Mouse (Mus musculus) urinary bladder, postnatal 10 days (tissue): ENCODE measurements around the gene Supt6.
"Not testable (repeated sequence)": the region's sequence is repeated elsewhere in the genome, so short reads cannot be mapped to it uniquely, and the experiment has no call there.

Experiments used
- DNase-seq: peaks from one replicate; pipeline ENCODE4 v3.0.0; 2022; ENCODE audit warnings: low spot score

Gene Supt6

DNA sequence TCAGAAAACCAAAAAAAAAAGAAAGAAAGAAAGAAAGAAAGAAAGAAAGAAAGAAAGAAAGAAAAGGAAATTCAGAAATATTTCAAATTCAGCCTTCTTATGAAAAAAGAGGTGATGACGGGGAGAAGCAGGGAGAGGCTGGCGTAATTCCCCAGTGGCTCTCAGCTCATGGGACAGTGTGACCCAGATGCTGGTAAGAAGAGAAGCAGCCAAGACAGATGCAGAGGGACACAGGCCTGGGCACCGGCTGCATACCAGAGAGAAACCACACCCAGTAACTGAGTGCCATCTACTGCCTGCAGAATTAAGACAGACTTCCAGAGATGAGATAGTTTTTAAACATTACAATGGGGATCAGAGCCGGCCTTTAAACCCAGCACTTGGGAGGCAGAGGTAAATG lies 22.2 kb downstream of the Supt6 start:
- DNase-seq, result no peak

DNA sequence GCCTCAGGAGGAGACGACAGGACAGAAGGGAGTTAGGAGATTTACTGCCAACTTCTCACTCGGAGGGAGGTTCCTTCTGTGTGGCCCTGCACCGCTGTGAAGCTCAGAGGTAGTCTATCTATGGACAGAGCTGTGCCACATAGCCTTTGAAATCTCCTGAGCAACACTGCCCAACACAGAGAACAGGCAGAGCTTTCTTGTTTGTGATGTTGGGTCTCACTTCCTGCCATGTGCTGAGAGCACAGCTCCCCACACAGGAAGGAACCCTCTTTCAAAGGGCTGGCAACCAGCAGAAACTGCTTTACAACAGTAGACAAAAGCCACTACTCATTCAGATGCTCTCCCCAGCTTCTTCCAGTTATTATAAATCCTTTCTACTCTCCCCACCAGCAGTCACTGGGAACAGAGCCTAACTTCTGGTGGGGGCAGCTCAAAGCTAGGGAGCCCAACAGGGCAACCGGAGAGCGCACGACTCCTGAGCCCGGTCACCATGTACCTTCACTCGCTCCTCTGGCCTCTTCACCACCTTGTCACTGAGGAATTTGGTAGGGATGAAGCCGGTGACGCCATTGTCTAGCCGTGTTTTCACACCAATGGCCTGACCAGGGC lies 30.0 kb downstream of the Supt6 start:
- no peak for DNase-seq

DNA sequence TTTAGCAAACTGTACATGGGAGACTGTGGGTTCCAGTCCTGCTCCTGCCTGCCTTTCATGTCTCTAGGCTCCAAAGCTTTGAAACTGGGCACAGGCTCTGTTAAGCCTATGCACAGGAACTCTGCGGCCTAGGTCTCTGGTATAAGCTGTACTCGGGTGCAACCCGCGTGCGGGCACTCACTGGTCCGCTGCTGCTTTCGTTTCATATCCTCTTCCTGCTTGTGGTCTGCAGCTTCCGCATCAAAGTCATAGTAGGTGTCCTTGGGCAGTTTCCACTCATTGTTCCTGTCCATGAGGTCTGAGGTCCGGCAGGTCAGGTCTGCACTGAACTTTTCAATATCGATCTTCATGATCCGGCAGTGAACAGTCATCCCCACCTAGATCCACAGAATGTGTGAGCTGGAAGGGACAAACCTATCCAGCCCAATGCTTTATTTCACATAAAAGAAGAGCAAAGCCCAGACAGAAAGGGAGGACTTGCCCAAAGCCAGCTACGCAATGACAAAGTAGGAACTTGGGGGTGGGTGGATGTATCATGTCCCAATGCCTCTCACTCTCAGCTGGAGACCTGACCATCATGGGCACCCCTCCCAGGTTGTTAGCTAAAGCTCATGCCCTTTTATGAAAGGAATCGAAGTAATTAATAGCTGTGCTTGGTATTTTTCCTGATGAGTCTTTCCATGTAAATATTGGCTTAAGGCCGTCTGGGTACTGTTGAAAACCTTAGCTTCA lies 32.5 kb downstream of the Supt6 start:
- no peak for DNase-seq

DNA sequence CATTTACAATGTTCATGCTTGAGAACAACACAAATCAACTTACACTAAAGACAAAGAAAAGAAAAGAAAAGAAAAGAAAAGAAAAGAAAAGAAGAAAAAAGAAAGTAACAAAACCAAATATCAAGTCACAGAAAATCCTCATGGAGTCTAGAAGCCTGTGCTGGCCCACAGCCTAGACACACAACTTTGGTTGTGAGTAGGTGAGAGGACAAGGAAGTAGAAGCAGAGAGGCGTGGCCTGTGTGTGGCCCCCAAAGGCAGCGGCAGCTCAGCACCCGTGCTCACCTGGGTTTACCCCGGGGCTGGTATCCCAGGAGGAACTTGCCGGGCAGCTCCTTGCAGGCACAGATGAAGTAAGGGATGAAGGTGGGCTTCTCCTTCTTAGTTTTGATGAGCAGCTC lies 34.3 kb downstream of the Supt6 start:
- DNase-seq, result no peak

DNA sequence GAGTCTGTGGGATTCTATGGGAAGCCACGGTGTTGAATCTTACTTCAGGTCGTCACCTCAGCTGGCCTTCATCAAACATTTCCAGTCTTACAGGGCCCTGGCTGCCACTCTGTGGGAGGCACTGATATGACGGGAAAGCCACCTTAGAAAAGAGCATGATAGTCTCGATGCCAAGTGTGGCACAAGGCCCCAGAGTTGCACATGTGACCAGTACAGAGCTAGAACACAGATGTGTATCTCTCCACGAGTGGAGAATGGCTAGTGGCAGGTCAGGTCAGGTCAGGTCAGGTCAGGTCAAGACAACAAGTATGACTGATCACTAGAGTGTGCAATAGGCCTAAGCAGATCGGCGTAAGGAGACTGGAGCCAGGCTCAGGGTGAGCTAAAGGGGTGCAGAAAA lies 35.2 kb downstream of the Supt6 start:
- no peak for DNase-seq

DNA sequence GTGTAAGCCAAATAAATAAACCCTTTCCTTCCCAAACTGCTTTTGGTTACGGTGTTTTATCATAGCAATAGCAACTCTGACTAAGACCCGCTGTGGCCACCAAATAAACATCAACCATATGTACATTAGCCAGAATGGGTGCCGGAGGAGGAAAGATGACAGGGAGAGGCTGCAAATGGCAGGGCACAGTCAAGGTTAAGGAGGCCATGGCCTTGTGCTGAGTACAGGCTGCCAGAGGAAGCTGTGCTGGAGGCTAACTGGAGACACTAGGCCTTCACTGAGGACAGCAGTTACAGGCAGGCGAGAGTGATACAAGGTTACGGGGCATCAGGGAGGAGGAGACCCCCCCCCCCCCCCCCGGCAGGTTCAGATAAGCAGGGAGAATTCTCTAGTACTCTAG lies 35.9 kb downstream of the Supt6 start:
- DNase-seq, result no peak

DNA sequence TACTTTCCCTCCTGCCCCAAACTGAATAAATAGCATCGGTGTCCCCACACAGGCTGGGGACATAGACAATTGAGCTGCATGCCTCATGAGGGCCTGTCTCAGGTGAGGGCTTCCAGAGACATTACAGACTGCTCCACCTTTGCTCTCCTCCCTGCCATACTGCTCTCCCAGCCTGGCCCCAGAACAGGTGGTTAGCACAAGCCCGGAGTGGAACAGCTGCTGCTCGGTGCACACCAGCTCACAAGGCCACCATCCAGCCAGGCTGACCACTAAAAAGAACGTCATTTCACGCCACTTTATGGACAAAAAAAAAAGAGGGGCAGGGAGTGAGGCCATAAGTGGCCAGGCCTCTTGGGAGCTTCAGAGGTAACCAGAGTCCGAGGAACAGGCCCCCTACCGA lies 38.6 kb downstream of the Supt6 start:
- no peak for DNase-seq

DNA sequence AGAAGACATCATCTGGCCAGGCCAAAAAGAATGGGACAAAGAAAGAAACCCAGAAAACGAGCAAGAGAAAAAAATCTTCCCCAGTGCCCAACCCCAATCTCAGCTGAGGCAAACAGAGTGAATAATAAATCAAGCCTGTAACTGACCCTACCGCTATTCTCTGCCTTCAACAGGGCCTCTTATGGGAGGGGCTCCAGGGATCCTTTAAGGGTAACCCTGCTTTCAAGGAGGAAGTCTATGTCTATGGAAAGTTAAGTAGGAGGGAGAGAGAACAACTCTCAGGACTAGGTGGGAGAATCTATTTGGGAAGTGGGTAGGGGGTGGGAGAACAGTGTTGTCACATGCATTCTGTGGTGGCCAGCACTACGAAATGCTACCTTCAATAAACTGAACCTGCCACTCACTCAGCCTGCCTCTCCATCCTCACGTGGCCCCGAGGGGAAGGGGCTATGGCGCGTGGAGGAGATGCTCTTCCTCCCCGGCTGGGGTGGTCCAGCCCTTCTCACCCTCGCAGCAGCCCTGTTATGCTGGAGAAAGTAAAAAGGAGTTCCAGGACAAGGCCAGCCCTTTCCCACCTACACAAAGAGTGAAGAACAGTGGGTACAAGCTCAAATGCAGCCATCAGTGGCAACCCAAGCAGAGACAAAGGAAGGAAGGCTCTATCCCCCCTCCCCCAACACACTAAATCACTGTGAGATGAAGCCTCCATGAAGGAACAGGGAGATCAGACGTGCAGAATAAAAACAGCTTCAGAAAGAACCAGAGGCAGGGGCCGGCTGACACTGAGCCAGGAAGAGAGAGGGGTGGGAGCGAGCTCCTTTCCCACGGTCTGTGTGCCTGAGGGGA lies 40.2 kb downstream of the Supt6 start:
- DNase-seq, result no peak

DNA sequence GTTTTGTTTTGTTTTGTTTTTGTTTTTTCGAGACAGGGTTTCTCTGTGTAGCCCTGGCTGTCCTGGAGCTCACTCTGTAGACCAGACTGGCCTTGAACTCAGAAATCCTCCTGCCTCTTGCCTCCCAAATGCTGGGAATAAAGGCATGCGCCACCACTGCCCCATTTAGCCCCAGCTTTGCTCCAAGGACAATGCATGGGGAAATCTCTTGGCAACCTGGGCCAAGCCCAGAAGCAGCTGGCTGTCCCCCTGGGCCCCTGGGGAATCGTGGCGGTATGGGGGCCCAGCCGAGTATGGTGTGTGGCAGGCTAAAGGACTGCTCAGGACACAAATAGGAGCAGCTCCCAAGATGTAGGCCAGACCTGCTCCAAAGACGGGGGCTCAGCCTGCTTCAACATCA lies 41.5 kb downstream of the Supt6 start:
- no peak for DNase-seq

DNA sequence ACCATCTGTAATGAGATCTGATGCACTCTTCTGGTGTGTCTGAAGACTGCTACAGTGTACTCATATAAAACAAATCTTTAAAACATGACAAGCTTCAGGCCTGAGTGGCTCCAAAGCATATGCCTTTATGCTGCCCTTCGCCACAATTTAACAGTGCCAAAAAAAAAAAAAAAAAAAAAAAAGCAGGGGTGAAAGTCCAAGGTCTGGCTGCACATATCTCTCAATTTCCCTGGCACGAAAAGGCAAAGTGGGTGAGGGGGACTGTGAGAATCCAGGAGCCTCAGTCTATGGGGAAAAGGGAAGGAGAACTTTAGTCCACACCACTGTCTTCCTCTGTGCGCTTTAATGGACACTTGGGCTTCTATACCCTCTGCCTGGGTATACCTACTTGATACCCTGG lies 43.4 kb downstream of the Supt6 start:
- DNase-seq, result no peak

DNA sequence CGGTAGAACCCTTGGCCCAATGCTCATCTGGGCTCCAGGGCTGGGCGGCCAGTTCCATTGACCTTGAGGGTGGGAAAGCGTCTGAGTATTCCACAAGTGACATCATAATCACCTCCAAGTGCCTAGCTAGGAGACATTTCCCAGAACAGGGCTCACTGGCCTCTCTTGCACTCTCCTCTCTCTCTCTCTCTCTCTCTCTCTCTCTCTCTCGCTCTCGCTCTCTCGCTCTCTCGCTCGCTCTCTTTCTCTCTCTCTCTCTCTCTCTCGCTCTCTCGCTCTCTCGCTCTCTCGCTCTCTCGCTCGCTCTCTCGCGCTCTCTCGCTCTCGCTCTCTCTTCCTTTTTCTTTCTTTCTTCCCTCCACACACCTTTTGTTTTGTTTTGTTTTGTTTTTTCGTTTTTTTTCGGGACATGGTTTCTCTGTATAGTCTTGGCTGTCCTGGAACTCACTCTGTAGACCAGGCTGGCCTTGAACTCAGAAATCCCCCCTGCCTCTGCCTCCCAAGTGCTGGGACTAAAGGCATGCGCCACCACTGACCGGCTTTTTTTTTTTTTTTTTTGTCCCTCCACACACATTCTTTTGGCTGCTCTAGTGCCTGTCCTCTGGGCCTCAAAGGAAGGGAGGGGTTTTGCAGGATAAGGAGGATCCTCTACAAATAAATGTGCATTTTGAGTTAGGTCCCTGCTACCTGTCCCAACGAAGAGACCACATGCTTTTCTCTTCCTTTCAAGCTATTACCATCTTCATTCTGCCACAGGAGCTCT lies 50.5 kb downstream of the Supt6 start:
- no peak for DNase-seq

DNA sequence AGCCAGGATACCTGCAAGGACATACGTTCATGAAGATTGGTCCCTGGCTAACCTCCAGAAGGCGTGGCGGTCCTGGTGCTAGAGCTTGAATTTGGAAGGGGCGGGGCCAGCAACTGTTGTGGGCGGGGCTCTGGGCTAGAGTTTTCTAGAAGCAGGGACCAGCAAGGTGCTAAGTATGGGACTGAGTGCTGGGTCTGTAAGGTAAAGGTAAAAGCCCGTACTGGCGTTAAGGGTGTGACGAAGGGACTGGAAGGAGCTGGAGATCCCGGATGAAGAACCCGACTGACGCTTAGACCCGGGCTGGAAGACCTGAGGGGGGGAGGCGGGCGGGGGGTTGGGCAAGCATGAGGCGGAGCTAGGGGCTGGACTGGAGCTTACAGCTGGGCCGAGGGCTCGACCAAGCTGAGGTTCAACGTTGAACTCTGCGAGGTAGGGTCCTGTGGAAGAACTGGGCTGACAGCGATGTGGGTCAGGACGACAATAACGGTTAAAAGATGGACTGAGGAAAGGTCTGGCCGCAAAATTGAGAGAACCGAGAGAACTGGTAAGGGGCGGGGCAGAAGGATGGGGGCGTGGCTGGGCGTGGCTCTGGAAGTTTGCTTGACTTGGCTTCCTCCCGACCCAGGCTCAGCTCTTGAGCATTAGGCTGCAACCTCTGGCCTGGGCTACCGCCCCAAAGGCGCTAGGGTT lies 51.2 kb downstream of the Supt6 start:
- DNase-seq, result no peak

DNA sequence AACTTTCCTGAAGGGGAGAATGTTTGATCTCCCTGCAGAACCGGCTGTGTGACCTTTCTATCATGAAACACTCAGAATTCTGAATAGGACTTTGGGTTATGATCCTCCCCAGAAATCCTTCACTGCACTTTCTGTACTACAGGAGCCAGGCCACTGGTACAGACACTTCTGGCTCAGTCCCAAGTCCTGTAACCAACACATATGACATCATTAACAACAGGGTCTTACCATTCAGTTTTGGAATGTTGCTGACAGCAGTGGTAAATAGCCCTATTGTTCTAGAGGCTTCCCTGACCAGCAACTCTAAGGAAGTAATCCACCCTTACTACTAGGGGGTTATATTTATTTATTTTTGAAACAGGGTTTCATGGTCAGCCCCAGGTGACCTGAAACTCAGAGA lies 52.7 kb downstream of the Supt6 start, which contains the start of gene Proca1:
Gene Proca1 (plus strand): TSS at position 280 of the 400 bp plus-strand sequence.
- no peak for DNase-seq

DNA sequence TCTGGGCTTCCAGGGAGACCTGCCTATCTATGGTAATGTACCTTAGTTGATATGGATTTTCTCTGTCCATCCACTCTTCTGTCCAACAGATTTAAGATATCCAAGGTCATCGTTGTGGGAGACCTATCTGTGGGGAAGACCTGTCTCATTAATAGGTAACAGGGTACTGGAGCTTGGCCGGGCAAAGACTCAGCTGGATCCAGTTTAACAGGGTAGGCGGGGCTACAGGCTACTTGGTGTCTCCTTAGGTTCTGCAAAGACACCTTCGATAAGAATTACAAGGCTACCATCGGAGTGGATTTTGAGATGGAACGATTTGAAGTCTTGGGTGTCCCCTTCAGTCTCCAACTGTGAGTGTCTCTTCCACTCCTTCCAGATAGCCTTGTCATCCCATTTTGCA lies 55.7 kb downstream of the Supt6 start:
- no peak for DNase-seq

DNA sequence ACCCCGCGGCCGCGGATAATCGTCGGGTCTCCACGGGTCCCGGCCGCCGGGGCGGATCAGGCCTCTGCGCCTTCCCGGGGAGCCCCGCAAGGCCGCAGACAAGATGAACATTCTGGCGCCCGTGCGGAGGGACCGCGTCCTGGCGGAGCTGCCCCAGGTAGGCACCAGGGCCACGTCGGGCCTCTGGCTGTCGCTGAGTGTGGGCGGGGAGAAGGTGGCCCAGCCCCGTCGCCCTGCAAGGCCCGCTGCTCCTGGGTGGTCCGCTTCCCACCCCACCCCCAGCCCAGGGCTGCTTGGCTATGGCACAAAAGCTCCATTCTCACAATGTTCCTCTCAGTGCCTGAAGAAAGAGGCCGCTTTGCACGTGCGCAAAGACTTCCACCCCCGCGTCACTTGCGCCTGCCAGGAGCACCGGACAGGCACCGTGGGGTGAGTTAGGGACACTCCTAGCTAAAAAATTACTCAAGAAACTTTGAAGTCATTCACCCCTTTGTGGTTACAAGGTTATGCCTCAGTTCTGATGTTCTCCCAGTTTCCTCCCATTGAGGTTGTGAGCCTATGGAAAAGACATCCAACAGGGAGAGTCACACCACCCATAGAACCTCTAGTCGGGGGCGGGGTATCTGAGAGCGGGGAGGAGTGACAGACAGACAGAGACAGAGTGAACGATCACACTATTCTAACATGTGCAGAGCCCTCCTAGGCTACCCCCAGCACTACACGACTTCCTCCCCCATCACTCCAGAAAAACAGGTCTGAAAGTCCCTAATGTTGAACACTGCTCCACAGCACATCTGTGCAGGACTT lies 56.4 kb downstream of the Supt6 start:
- no peak for DNase-seq

DNA sequence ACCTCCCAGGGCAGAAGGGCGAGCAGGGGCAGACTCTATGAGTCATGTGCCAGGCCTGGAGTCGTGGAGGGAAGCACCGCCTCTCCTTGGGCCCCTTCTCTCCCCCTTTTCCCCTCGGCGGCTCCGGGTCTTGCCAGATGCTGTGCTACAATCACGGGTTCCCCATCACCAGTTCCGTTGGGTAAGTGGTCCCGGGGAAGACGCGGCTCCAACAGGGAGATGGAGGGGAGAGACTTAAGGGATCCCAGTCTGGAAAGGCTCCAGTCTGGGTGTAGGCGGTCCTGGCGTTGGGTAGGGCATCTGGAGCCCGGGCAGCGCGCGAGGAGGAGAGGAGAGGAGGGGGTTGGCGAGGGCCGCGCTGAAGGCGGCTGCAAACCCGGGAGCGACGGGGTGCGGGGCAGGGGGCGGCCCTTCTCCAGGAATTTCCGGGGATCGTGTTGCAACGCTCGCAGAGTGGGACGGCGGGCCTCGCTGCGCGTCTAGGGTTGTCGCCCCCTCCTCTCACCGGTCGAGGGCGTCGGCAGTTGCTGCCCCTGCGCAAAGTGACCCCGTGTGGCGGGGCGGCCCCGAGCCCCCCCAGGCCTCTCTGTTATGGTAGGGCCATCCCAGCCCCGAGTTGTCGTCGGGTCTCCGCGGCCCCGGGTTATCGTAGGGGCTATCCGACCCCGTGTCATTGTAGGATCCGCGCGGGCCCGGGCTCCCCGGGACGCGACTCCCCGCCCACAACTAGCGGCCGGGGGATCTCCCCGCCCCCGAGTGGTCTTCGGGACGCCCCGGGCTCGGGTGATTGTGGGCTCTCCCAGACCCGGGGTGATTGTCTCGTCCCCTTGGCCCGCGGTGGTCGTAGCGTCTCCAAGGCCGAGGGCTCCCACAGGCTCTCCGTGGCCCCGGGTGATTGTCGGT lies 57.2 kb downstream of the Supt6 start, which contains the start of gene Rab34:
Gene Rab34 (plus strand): TSS at position 100 of the 903 bp plus-strand sequence.
- DNase-seq, result no peak

DNA sequence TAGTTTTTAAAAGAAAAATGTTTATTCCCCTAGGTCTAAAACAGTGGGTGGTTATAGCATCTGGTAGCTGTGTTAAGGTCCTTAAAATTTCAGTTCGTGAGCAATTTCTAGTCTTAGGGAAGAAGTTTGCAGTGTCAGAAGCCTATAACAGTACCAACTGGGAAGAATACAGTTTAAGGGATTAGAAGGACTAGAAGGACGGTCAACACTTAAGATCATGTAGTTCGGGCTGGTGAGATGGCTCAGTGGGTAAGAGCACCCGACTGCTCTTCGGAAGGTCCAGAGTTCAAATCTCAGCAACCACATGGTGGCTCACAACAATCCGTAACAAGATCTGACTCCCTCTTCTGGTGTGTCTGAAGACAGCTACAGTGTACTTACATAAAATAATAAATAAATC lies 61.1 kb downstream of the Supt6 start:
- not testable (repeated sequence) for DNase-seq

DNA sequence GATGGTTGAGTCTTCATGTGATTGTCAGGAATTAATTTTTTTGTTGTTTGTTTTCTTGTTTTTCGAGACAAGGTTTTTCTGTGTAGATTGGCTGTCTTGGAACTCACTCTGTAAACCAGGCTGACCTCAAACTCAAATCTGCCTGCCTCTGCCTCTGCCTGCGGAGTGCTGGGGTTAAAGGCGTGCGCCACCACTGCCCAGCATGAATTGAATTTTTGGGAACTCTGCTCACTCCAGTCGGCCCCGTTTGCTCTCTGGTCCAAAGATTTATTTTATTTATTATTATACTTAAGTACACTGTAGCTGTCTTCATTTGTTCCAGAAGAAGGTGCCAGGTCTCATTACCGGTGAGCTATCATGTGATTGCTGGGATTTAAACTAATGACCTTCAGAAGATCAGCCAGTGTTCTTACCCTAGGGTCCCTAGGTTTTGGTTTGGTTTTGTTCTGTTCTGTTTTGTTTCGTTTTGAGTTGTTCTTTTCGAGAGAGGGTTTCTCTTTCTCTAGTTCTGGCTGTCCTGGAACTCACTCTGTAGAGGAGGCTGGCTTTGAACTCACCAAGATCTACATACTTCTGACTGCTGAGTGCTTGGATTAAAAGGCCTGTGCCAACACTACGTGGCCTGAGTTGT lies 61.8 kb downstream of the Supt6 start:
- DNase-seq, result no peak
